Mouse (Mus musculus): ENCODE data around the gene Klhl40. TPM values are rescaled to one million over a fixed set of nuclear protein-coding genes. Genes with fewer than 3 reads are reported as not detected.

Klhl40 gene
- not detected in 2 replicates for total RNA-seq (2014; fragmentation: Nextera tagmentation)
- not detected in 2 replicates for total RNA-seq (2017)
- not detected in 2 replicates for polyA plus RNA-seq (2012)

DNA sequence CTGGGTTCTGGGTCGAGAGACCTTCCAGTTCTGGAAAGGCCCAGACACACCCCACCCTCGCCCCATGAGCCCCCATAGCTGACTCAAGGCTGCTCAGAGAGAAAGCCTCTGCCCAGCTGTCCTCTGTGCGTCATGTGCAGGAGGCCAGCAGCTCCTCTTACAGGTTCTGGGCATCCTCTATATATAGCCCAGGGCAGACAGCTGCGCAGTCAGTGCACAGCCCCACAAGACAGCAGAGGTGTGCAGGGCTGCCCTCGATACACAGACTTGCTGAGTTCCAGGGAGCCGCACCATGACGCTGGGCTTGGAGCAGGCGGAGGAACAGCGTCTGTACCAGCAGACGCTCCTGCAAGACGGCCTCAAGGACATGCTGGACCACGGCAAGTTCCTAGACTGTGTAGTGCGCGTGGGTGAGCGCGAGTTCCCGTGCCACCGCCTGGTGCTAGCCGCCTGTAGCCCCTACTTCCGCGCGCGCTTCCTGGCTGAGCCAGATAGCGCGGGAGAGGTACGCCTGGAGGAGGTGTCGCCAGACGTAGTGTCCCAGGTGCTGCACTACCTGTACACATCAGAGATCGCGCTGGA lies at the start of gene Klhl40:
TSS of gene Klhl40 (plus strand) at position 124 of the 582 bp plus-strand sequence.
- no peak for DNase-seq (ENCODE audit: low spot score)
- Histone ChIP-seq H3K4me1 (ENCODE audit: insufficient read depth, low read depth, low read length) (no peaks in the 10 kb centered on the region), H3K27me3 (ENCODE audit: insufficient read depth, low read length) (peaks cover 4% of the 10 kb centered on the region; the same call in 1 of the 2 replicates), H3K9me3 (replicated peaks) (0 out of 2 replicates have a peak, but pooled peaks cover 5% of the 10 kb centered on the region), H3K4me3 (ENCODE audit: low read depth, low read length) (0 out of 2 replicates have a peak within 1 kb of the TSS, but pooled peaks have one; percentile 9), H3K36me3 (replicated peaks) (no peaks in the 10 kb centered on the region)
- no peak for ATAC-seq (ENCODE audit: extremely low read depth, insufficient number of reproducible peaks, low FRiP score, poor library complexity, severe bottlenecking)
- TF ChIP-seq TAL1 (conservative IDR thresholded peaks at IDR 0.05; ENCODE audit: low read depth, low read length), result no peak

GRCm38 (mm10) chr9:121740490-121740889 lies 36.9 kb upstream of the Klhl40 start:
- DNase-seq (ENCODE audit: low spot score), result no peak
- H3K36me3 ChIP-seq (replicated peaks), result peaks cover 81% of the 10 kb centered on the region

DNA sequence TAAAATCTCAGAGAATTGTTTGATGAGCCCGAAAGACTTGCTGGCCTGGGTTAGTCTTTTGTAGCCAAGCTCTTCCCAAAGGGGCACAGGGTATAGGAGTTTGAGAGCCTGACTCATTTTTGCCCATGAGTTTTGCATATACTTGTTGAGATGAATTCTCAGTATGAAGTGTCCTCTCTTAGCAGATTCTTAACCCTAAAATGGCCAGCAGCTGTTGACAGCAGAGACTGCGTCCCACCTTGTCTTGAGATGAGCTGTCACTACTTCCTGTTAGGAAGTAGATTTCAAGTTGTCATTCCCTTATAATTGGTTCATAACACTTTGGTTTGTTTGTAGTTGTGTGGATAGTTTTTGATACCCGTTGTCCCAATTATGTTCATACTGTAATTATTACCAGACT lies 36.2 kb upstream of the Klhl40 start:
- H3K27me3 ChIP-seq (ENCODE audit: insufficient read depth, low read length), result no peaks in the 10 kb centered on the region
- ATAC-seq (ENCODE audit: extremely low read depth, insufficient number of reproducible peaks, low FRiP score, poor library complexity, severe bottlenecking) (no peak), DNase-seq (ENCODE audit: low spot score) (no peak)
- H3K36me3 ChIP-seq (replicated peaks), result peaks cover 80% of the 10 kb centered on the region
- TF ChIP-seq CTCF (IDR thresholded peaks at IDR 0.05; ENCODE audit: low read depth, low read length), result no peak
- TF ChIP-seq TAL1 (conservative IDR thresholded peaks at IDR 0.05; ENCODE audit: low read depth, low read length), result no peak
- no peak for TF ChIP-seq GATA2 (IDR thresholded peaks at IDR 0.05; ENCODE audit: borderline replicate concordance, low read depth, low read length)
- TF ChIP-seq GATA1 (IDR thresholded peaks at IDR 0.05; ENCODE audit: borderline replicate concordance, low read length), result no peak
- TF ChIP-seq POLR2AphosphoS5 (IDR thresholded peaks at IDR 0.05; ENCODE audit: insufficient replicate concordance, low read depth, low read length), result no peak
- H3K4me3 ChIP-seq (ENCODE audit: low read depth, low read length), result no peak overlapping the region
- no peaks in the 10 kb centered on the region for H3K9me3 ChIP-seq (replicated peaks)
- H3K4me1 ChIP-seq (ENCODE audit: insufficient read depth, low read depth, low read length), result peaks cover 2% of the 10 kb centered on the region; the same call in 1 of the 2 replicates

More at GRCm38 (mm10) chr9:121740490-121740889, 36.9 kb upstream of the Klhl40 start:
- H3K27me3 ChIP-seq (ENCODE audit: insufficient read depth, low read length), result no peaks in the 10 kb centered on the region
- H3K9me3 ChIP-seq (replicated peaks), result no peaks in the 10 kb centered on the region
- no peak for ATAC-seq (ENCODE audit: extremely low read depth, insufficient number of reproducible peaks, low FRiP score, poor library complexity, severe bottlenecking)
- TF ChIP-seq POLR2AphosphoS5 (IDR thresholded peaks at IDR 0.05; ENCODE audit: insufficient replicate concordance, low read depth, low read length) (no peak), CTCF (IDR thresholded peaks at IDR 0.05; ENCODE audit: low read depth, low read length) (no peak)
- no peak overlapping the region for H3K4me3 ChIP-seq (ENCODE audit: low read depth, low read length)
- H3K4me1 ChIP-seq (ENCODE audit: insufficient read depth, low read depth, low read length), result peaks cover 2% of the 10 kb centered on the region; the same call in 1 of the 2 replicates

DNA sequence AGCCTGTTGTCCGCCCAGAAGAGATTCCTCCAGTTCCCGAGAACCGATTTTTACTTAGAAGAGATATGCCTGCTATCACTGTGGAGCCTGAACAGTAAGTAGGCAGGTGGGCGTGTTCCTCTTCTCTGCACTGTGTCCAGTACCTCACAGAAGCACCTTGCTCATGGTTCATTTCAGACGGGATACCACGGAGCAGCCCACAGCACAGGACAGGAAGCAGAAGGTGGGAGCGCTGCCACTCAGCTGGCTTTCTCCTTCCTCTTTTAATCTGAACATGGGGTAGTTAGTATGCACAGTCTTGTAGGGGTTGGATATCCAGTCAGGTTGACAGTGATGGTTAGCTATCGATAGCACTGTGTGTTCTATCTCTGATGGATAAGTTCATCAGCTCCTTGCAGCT lies 33.4 kb upstream of the Klhl40 start:
- Histone ChIP-seq H3K4me1 (ENCODE audit: insufficient read depth, low read depth, low read length) (peaks cover 2% of the 10 kb centered on the region; the same call in 1 of the 2 replicates), H3K27me3 (ENCODE audit: insufficient read depth, low read length) (no peaks in the 10 kb centered on the region), H3K9me3 (replicated peaks) (no peaks in the 10 kb centered on the region), H3K4me3 (ENCODE audit: low read depth, low read length) (no peak overlapping the region), H3K36me3 (replicated peaks) (peaks cover 92% of the 10 kb centered on the region)
- DNase-seq (ENCODE audit: low spot score) (no peak), ATAC-seq (ENCODE audit: extremely low read depth, insufficient number of reproducible peaks, low FRiP score, poor library complexity, severe bottlenecking) (no peak)
- TF ChIP-seq CTCF (IDR thresholded peaks at IDR 0.05; ENCODE audit: low read depth, low read length), result no peak

- H3K36me3 ChIP-seq (replicated peaks), result peaks cover 97% of the 10 kb centered on the region
- H3K27me3 ChIP-seq (ENCODE audit: insufficient read depth, low read length), result no peaks in the 10 kb centered on the region
- H3K9me3 ChIP-seq (replicated peaks), result no peaks in the 10 kb centered on the region
- H3K4me3 ChIP-seq (ENCODE audit: low read depth, low read length), result no peak overlapping the region
- H3K4me1 ChIP-seq (ENCODE audit: insufficient read depth, low read depth, low read length), result peaks cover 7% of the 10 kb centered on the region
- DNase-seq (ENCODE audit: low spot score) (no peak), ATAC-seq (ENCODE audit: extremely low read depth, insufficient number of reproducible peaks, low FRiP score, poor library complexity, severe bottlenecking) (no peak)
- TF ChIP-seq GATA2 (IDR thresholded peaks at IDR 0.05; ENCODE audit: borderline replicate concordance, low read depth, low read length) (no peak), TAL1 (conservative IDR thresholded peaks at IDR 0.05; ENCODE audit: low read depth, low read length) (no peak), CTCF (IDR thresholded peaks at IDR 0.05; ENCODE audit: low read depth, low read length) (no peak), GATA1 (IDR thresholded peaks at IDR 0.05; ENCODE audit: borderline replicate concordance, low read length) (no peak), POLR2AphosphoS5 (IDR thresholded peaks at IDR 0.05; ENCODE audit: insufficient replicate concordance, low read depth, low read length) (no peak)
Observed at GRCm38 (mm10) chr9:121752774-121753173, 24.6 kb upstream of the Klhl40 start.

GRCm38 (mm10) chr9:121754624-121755023 lies 22.8 kb upstream of the Klhl40 start:
- H3K4me3 ChIP-seq (ENCODE audit: low read depth, low read length), result no peak overlapping the region
- H3K4me1 ChIP-seq (ENCODE audit: insufficient read depth, low read depth, low read length), result peaks cover 21% of the 10 kb centered on the region
- no peaks in the 10 kb centered on the region for H3K9me3 ChIP-seq (replicated peaks)
- peaks cover 14% of the 10 kb centered on the region for H3K27me3 ChIP-seq (ENCODE audit: insufficient read depth, low read length)
- TF ChIP-seq GATA1 (IDR thresholded peaks at IDR 0.05; ENCODE audit: borderline replicate concordance, low read length) (no peak), GATA2 (IDR thresholded peaks at IDR 0.05; ENCODE audit: borderline replicate concordance, low read depth, low read length) (no peak), TAL1 (conservative IDR thresholded peaks at IDR 0.05; ENCODE audit: low read depth, low read length) (no peak), CTCF (IDR thresholded peaks at IDR 0.05; ENCODE audit: low read depth, low read length) (no peak), POLR2AphosphoS5 (IDR thresholded peaks at IDR 0.05; ENCODE audit: insufficient replicate concordance, low read depth, low read length) (no peak)
- H3K36me3 ChIP-seq (replicated peaks), result peaks cover 92% of the 10 kb centered on the region
- ATAC-seq (ENCODE audit: extremely low read depth, insufficient number of reproducible peaks, low FRiP score, poor library complexity, severe bottlenecking), result no peak
- no peak for DNase-seq (ENCODE audit: low spot score)

- peaks cover 34% of the 10 kb centered on the region for H3K27me3 ChIP-seq (ENCODE audit: insufficient read depth, low read length)
- peaks cover 70% of the 10 kb centered on the region for H3K36me3 ChIP-seq (replicated peaks)
- DNase-seq (ENCODE audit: low spot score), result no peak
- ATAC-seq (ENCODE audit: extremely low read depth, insufficient number of reproducible peaks, low FRiP score, poor library complexity, severe bottlenecking), result no peak
- TF ChIP-seq GATA1 (IDR thresholded peaks at IDR 0.05; ENCODE audit: borderline replicate concordance, low read length), result no peak
- TF ChIP-seq CTCF (IDR thresholded peaks at IDR 0.05; ENCODE audit: low read depth, low read length), result no peak
- TF ChIP-seq POLR2AphosphoS5 (IDR thresholded peaks at IDR 0.05; ENCODE audit: insufficient replicate concordance, low read depth, low read length), result no peak
- no peak for TF ChIP-seq TAL1 (conservative IDR thresholded peaks at IDR 0.05; ENCODE audit: low read depth, low read length)
- TF ChIP-seq GATA2 (IDR thresholded peaks at IDR 0.05; ENCODE audit: borderline replicate concordance, low read depth, low read length), result no peak
- peaks cover 27% of the 10 kb centered on the region for H3K4me1 ChIP-seq (ENCODE audit: insufficient read depth, low read depth, low read length)
- H3K9me3 ChIP-seq (replicated peaks), result no peaks in the 10 kb centered on the region
- H3K4me3 ChIP-seq (ENCODE audit: low read depth, low read length), result no peak overlapping the region
Observed at GRCm38 (mm10) chr9:121756785-121757184, 20.6 kb upstream of the Klhl40 start.

Measured in G1E (cell line).